Mouse (Mus musculus): ENCODE data around the gene Olfr619.

Olfr619 gene

GRCm38 (mm10) chr7:103600275-103600674 lies at the start of gene Olfr619:
Olfr619 (plus strand) TSS chr7:103600575.
- DNase-seq: no peak

- no peak for DNase-seq
Observed at GRCm38 (mm10) chr7:103555779-103556178, 44.6 kb upstream of the Olfr619 start, which contains the start of gene Olfr615. Olfr615 (plus strand) TSS chr7:103556079.

DNA sequence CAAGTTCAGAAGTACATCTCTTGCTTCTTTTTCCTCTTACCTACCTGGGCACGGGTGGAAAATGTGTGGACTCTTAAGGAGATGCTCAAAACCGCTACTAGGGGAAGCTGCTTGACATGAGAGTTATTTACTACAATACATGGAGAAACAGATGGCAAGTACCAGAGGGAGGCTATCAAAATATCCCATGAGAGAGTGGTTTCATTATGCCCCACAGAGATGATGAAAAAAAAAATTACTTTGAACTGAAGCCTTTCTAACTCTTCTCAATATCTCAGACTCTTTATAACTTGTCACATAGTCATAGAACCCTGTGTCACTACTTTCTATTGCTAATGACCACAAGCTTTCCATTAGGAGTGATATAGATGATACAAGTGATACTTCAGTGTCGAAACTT lies 31.3 kb upstream of the Olfr619 start, which contains the start of gene Olfr616:
TSS of gene Olfr616 (minus strand) at position 101 of the 400 bp plus-strand sequence.
- no peak for DNase-seq

DNA sequence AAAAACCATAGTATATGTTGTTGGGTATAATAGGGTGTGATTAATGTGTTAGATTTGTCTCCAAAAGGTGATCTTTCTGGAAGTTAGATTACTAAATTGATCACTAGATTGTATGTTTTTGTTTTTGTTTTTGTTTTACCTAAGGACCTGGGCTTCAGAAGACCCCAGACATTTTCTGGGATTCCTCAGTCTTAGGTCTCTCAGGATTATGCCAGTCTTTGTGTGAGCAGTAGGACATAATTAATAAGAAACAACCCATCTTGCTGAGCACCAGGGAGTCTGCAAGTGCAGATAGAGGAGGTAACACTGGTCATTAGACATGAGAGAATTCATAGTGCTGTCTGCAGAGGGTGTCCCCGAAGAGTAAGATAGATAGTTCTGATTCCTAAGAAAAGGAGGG lies 27.6 kb upstream of the Olfr619 start, which contains the start of gene Olfr617:
TSS of gene Olfr617 (plus strand) at position 301 of the 400 bp plus-strand sequence.
- DNase-seq: no peak

GRCm38 (mm10) chr7:103589803-103590202 lies 10.6 kb upstream of the Olfr619 start, which contains the start of gene Olfr618:
Olfr618 (plus strand) TSS chr7:103590103.
- DNase-seq: no peak

DNA sequence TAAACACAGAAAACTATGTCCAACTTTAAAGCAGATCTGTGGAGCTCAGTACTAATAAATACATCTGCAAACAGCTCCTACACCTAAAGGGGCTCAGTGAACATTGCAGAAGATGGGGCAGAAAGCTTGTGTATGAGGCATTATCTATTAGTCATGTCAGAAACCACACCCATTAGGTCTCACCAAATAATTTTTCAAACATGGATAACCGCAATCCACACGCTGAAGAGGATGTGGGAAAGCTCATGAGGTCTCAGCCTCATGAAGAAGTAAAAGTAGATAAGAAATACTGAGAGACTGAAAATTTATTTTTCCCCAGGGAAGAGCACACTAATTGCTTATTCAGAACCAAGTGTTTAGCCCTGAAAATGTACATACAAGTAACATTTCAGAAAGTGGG lies 7.0 kb downstream of the Olfr619 start:
- no peak for DNase-seq

- no peak for DNase-seq
Observed at GRCm38 (mm10) chr7:103612434-103612833, 12.1 kb downstream of the Olfr619 start, which contains the start of gene Olfr620. Olfr620 (minus strand) TSS chr7:103612534.

DNA sequence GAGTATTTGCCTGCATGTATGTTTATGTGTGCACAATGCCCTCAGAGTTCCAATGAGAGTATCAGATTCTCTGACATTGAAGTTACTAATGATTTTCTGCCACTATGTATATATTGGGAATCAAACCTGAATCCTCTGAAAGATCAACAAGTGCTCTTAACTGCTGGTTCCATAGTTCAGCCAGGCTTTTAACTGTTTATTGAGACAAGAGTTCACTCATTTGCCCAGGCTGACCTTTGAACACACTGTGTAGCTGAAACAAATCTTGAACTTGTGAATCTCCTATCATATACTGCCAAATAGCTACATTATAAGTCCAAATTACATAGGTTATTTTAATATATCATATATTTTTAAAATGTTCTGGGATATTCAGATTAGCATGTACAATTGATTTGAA lies 36.4 kb downstream of the Olfr619 start:
- DNase-seq: no peak

DNA sequence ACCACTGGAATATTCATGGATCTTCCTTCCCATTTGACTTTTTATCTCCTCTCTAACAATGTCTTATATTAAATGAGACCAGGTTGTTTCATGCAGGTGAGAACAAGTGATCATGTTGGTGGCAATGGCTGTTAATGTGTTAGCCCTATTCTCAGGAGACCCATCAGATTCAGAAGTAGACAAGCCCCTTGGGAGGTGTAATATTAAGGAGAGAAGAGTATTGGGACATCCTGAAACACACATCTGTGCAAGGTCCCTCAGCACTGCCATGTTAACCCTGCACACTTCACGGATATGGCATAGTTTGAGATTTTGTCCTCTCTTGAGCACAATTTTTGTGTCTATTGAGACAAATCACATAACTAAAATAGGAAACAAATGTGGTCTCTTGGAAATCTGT lies 42.2 kb downstream of the Olfr619 start, which contains the start of gene Olfr622:
TSS of gene Olfr622 (minus strand) at position 101 of the 400 bp plus-strand sequence.
- DNase-seq: no peak

- DNase-seq: no peak
Observed at GRCm38 (mm10) chr7:103644070-103644469, 43.7 kb downstream of the Olfr619 start.

Data from kidney, postnatal 14 days (tissue).